ENCODE assay signal across 13 mouse cellular contexts in the genomic region with DNA sequence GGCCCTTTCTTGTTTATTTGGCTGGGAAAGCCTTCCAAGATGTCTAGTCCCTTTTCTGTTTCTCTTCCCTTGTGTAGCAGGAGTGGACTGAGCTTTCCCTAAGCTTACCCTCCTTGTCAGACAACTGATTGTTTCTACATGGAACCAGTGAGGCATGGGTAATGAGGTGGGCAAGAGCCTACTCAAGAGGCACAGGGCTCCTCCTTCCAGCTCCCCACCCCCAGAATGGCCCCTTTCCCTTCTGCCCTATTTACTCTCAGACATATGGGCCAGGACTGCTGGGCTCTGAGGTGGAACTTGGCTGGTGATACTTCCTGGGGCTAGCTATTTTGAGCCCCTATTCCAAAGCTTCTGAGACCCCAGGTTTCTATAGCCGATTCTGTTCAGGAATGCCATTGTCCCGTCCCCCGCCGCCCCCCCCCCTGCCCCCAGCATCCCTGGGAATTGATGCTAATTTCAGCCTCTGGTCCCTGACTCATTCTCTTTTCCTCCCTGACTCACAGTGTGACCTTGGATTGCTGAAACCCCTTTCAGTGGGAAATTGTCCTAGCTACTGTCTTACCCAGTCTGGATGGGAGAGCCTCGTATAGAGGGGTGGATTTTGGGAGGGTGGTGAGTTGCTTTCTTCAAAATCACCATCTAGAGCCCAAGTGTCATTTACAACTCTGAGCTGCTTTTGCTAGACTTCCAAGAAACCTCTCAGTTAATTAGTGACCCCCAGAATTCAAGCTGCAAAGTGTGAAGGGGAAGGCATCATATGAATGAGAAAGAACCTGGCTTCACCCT. TPM values are rescaled to one million over a fixed set of nuclear protein-coding genes. Genes with fewer than 3 reads are reported as not detected.
A peak's percentile ranks its signal among the peaks of the same experiment; 100 is the strongest.
DNase-seq lines count a peak whose midpoint lies in the region; ATAC-seq and TF ChIP-seq lines count a peak whose summit lies in the region.
"Had no signal": no experiment of that assay in that cellular context is flagged by ENCODE, and none has a peak within 500 bp of the region (broad histone marks: within the 10 kb centered on the region; RNA-seq: fewer than 3 reads in every experiment).

No protein-coding gene starts in this region.

- H3K4me3 ChIP-seq in ES-Bruce4 (ENCODE audit: low read depth, low read length): no peak overlapping the region
- H3K4me3 ChIP-seq in embryonic facial prominence, embryonic 14.5 days (ENCODE audit: low read depth, low read length): no peak overlapping the region
- peak overlapping the region; percentile 35 for H3K4me3 ChIP-seq in midbrain, embryonic 10.5 days
- H3K4me3 ChIP-seq: limb, embryonic 15.5 days; stomach, embryonic 15.5 days had no signal

- H3K36me3 ChIP-seq in ES-Bruce4 (ENCODE audit: control insufficient read depth, insufficient read depth, low read length, poor library complexity, severe bottlenecking): no peaks in the 10 kb centered on the region
- H3K36me3 ChIP-seq in embryonic facial prominence, embryonic 14.5 days (ENCODE audit: control insufficient read depth, insufficient read depth, low read length): no peaks in the 10 kb centered on the region
- peaks cover 21% of the 10 kb centered on the region for H3K36me3 ChIP-seq in midbrain, embryonic 10.5 days
- H3K36me3 ChIP-seq: limb, embryonic 15.5 days; stomach, embryonic 15.5 days had no signal

- peak overlapping the region; percentile 98 for H3K27ac ChIP-seq in ES-Bruce4 (ENCODE audit: insufficient read depth, low read length)
- peak overlapping the region; percentile 63; the same call in 1 of the 2 replicates for H3K27ac ChIP-seq in embryonic facial prominence, embryonic 14.5 days (replicated peaks; ENCODE audit: low read depth, low read length)
- peak overlapping the region; percentile 93 for H3K27ac ChIP-seq in midbrain, embryonic 10.5 days (replicated peaks)
- H3K27ac ChIP-seq: limb, embryonic 15.5 days; stomach, embryonic 15.5 days had no signal

- 13% methylated on average over 4 of the region's 5 CpGs for WGBS in embryonic facial prominence, embryonic 14.5 days
- WGBS in midbrain, embryonic 10.5 days: 6% methylated on average over 5 of the region's 5 CpGs

- ATAC-seq in embryonic facial prominence, embryonic 14.5 days (ENCODE audit: low read depth): peak; percentile 48; the same call in 1 of the 2 replicates

- H3K27me3 ChIP-seq in ES-Bruce4 (ENCODE audit: control insufficient read depth, insufficient read depth, low read length, poor library complexity, severe bottlenecking): no peaks in the 10 kb centered on the region
- no peaks in the 10 kb centered on the region for H3K27me3 ChIP-seq in embryonic facial prominence, embryonic 14.5 days (replicated peaks; ENCODE audit: control insufficient read depth, insufficient read depth, low read length)
- H3K27me3 ChIP-seq in midbrain, embryonic 10.5 days (ENCODE audit: low read depth, poor library complexity, severe bottlenecking): no peaks in the 10 kb centered on the region
- H3K27me3 ChIP-seq: limb, embryonic 15.5 days; stomach, embryonic 15.5 days had no signal

- no peak for TF ChIP-seq EP300 in ES-Bruce4 (IDR thresholded peaks at IDR 0.05; ENCODE audit: insufficient read depth, low read depth, low read length)

- no peak overlapping the region for H3K9ac ChIP-seq in ES-Bruce4 (ENCODE audit: low read depth, poor library complexity, severe bottlenecking)
- H3K9ac ChIP-seq in embryonic facial prominence, embryonic 14.5 days (ENCODE audit: low read depth, low read length): no peak overlapping the region
- H3K9ac ChIP-seq: limb, embryonic 15.5 days; stomach, embryonic 15.5 days had no signal

- no peak for TF ChIP-seq POLR2A in ES-Bruce4 (IDR thresholded peaks at IDR 0.05; ENCODE audit: insufficient read depth, low read length)

- DNase-seq in adrenal gland, postnatal 14 days: peak; percentile 22
- no peak for DNase-seq in adrenal gland, adult 18-20 months (ENCODE audit: low spot score in 2 of 2)
- peak; percentile 68 for DNase-seq in embryonic facial prominence, embryonic 14.5 days (ENCODE audit: low spot score)
- peak; percentile 77 for DNase-seq in midbrain, embryonic 10.5 days (ENCODE audit: low spot score)
- no peak for DNase-seq in thymus, postnatal 36 days
- DNase-seq in spleen, postnatal 14 days (ENCODE audit: low spot score in 2 of 2): no peak
- no peak for DNase-seq in heart, adult 9 months (ENCODE audit: low spot score in 2 of 2)
- DNase-seq: adrenal gland, adult 8-10 months; kidney, adult 2 months had no signal

- no peak overlapping the region for H3K4me2 ChIP-seq in embryonic facial prominence, embryonic 14.5 days (ENCODE audit: low read depth, low read length)
- H3K4me2 ChIP-seq: limb, embryonic 15.5 days; stomach, embryonic 15.5 days had no signal

- no peak for TF ChIP-seq CTCF in ES-Bruce4 (IDR thresholded peaks at IDR 0.05; ENCODE audit: low read depth, low read length)

- peaks cover 9% of the 10 kb centered on the region for H3K4me1 ChIP-seq in ES-Bruce4 (ENCODE audit: control insufficient read depth, insufficient read depth, low read length)
- H3K4me1 ChIP-seq in embryonic facial prominence, embryonic 14.5 days (ENCODE audit: control insufficient read depth, insufficient read depth, low read length): peaks cover 27% of the 10 kb centered on the region
- H3K4me1 ChIP-seq in midbrain, embryonic 10.5 days: peaks cover 90% of the 10 kb centered on the region

- H3K9me3 ChIP-seq in ES-Bruce4 (replicated peaks; ENCODE audit: control insufficient read depth, insufficient read depth, low read length, poor library complexity, severe bottlenecking): no peaks in the 10 kb centered on the region
- no peaks in the 10 kb centered on the region for H3K9me3 ChIP-seq in embryonic facial prominence, embryonic 14.5 days (ENCODE audit: control insufficient read depth, low read length)
- no peaks in the 10 kb centered on the region for H3K9me3 ChIP-seq in midbrain, embryonic 10.5 days (replicated peaks)
- H3K9me3 ChIP-seq: limb, embryonic 15.5 days; stomach, embryonic 15.5 days had no signal

RNA-seq across cellular contexts. Expression of a gene that starts 16.0 kb away (rescaled TPM):
- total RNA-seq in adrenal gland, postnatal 14 days (2021): 5.2 and 8.1 TPM in 2 replicates
- 1 to 10 TPM; 5.1 to 8.6 TPM for total RNA-seq in adrenal gland, adult 18-20 months (2021)
- polyA plus RNA-seq in ES-Bruce4 (2011; ENCODE audit: insufficient read depth, insufficient read length, low read depth, missing spikeins): 20.0 and 21.7 TPM in 2 replicates
- 6.1 and 7.2 TPM in 2 replicates for polyA plus RNA-seq in embryonic facial prominence, embryonic 14.5 days (2014; fragmentation: Nextera tagmentation; extraction: Ambion mirVana)
- 26.4 and 33.1 TPM in 2 replicates for polyA plus RNA-seq in midbrain, embryonic 10.5 days (2016; fragmentation: Nextera tagmentation; extraction: Ambion mirVana)

RNA-seq across cellular contexts. Expression of a gene that starts 19.0 kb away (rescaled TPM):
- total RNA-seq in adrenal gland, postnatal 14 days (2021): 18.7 and 19.3 TPM in 2 replicates
- total RNA-seq in adrenal gland, adult 18-20 months (2021): 10 to 100 TPM; 18.1 to 19.8 TPM
- 19.9 and 24.6 TPM in 2 replicates for polyA plus RNA-seq in ES-Bruce4 (2011; ENCODE audit: insufficient read depth, insufficient read length, low read depth, missing spikeins)
- polyA plus RNA-seq in embryonic facial prominence, embryonic 14.5 days (2014; fragmentation: Nextera tagmentation; extraction: Ambion mirVana): 16.7 and 18.1 TPM in 2 replicates
- polyA plus RNA-seq in midbrain, embryonic 10.5 days (2016; fragmentation: Nextera tagmentation; extraction: Ambion mirVana): 38.3 and 46.7 TPM in 2 replicates
- total RNA-seq: monocyte, adult 5-6 weeks had no signal

RNA-seq across cellular contexts. Expression of a gene that starts 46.1 kb away (rescaled TPM):
- 208 TPM in 1 of 2 replicates, not detected in the other for total RNA-seq in adrenal gland, postnatal 14 days (2021)
- not detected for total RNA-seq in adrenal gland, adult 18-20 months (2021)
- not detected in 2 replicates for polyA plus RNA-seq in ES-Bruce4 (2011; ENCODE audit: insufficient read depth, insufficient read length, low read depth, missing spikeins)
- not detected in 2 replicates for polyA plus RNA-seq in embryonic facial prominence, embryonic 14.5 days (2014; fragmentation: Nextera tagmentation; extraction: Ambion mirVana)
- polyA plus RNA-seq in midbrain, embryonic 10.5 days (2016; fragmentation: Nextera tagmentation; extraction: Ambion mirVana): not detected in 2 replicates
- total RNA-seq: adrenal gland, adult 8-10 months; monocyte, adult 5-6 weeks had no signal
- polyA plus RNA-seq: limb, embryonic 15.5 days; stomach, embryonic 15.5 days had no signal

Comparison
In these comparisons a context has a peak if more than half of its experiments do, and no peak if none do; other contexts are left out.
1. DNase-seq: peak in adrenal gland, postnatal 14 days (single experiment), embryonic facial prominence, embryonic 14.5 days (single experiment) and midbrain, embryonic 10.5 days (single experiment); none in adrenal gland, adult 18-20 months (0 of 2), thymus, postnatal 36 days (0 of 2), spleen, postnatal 14 days (0 of 2) and heart, adult 9 months (0 of 2).
2. Peak in every context shown above with its lines, with median percentiles within 50 percentile points of each other: H3K27ac ChIP-seq.